Mouse (Mus musculus) testis, postnatal 14 days (tissue): Measurements from ENCODE around the gene Adamts8.

ENCODE experiments used
- DNase-seq: peaks from one replicate; pipeline ENCODE4 v3.0.0; 2021; ENCODE audit warnings: low spot score

The Adamts8 gene

GRCm38 (mm10) chr9:30922197-30922894 is 20.0 kb upstream of the Adamts8 start, which contains the start of gene Adamts15:
Gene Adamts15 (minus strand): TSS chr9:30922452.
- peak; percentile 60 for DNase-seq

- no peak for DNase-seq
These were observed 13.6 kb upstream of the Adamts8 start for GRCm38 (mm10) chr9:30928759-30929158.

GRCm38 (mm10) chr9:30932346-30932745 is 10.0 kb upstream of the Adamts8 start:
- DNase-seq: no peak

- no peak for DNase-seq
These were observed 7.5 kb upstream of the Adamts8 start for GRCm38 (mm10) chr9:30934827-30935226.

- no peak for DNase-seq
These were observed 5.5 kb upstream of the Adamts8 start for GRCm38 (mm10) chr9:30936674-30937438.

GRCm38 (mm10) chr9:30940328-30940727 is 2.0 kb upstream of the Adamts8 start:
- DNase-seq: peak; percentile 52

GRCm38 (mm10) chr9:30943341-30943740 is 979 bp downstream of the Adamts8 start:
- no peak for DNase-seq

GRCm38 (mm10) chr9:30944234-30944633 is 1.9 kb downstream of the Adamts8 start:
- no peak for DNase-seq

GRCm38 (mm10) chr9:30945276-30945675 is 2.9 kb downstream of the Adamts8 start:
- no peak for DNase-seq

- DNase-seq: no peak
These were observed 7.1 kb downstream of the Adamts8 start for GRCm38 (mm10) chr9:30949422-30949821.

GRCm38 (mm10) chr9:30949971-30950370 is 7.6 kb downstream of the Adamts8 start:
- DNase-seq: no peak

- DNase-seq: no peak
These were observed 8.2 kb downstream of the Adamts8 start for GRCm38 (mm10) chr9:30950592-30950991.

GRCm38 (mm10) chr9:30951461-30951860 is 9.1 kb downstream of the Adamts8 start:
- no peak for DNase-seq

GRCm38 (mm10) chr9:30953287-30953686 is 10.9 kb downstream of the Adamts8 start:
- no peak for DNase-seq

- DNase-seq: no peak
These were observed 12.9 kb downstream of the Adamts8 start for GRCm38 (mm10) chr9:30955246-30955645.

- no peak for DNase-seq
These were observed 21.4 kb downstream of the Adamts8 start for GRCm38 (mm10) chr9:30963780-30964179.

- no peak for DNase-seq
These were observed 22.3 kb downstream of the Adamts8 start for GRCm38 (mm10) chr9:30964685-30965084.

- DNase-seq: no peak
These were observed 24.5 kb downstream of the Adamts8 start for GRCm38 (mm10) chr9:30966881-30967280.

GRCm38 (mm10) chr9:30968130-30968529 is 25.8 kb downstream of the Adamts8 start:
- DNase-seq: no peak

GRCm38 (mm10) chr9:30970001-30970400 is 27.6 kb downstream of the Adamts8 start:
- no peak for DNase-seq

- no peak for DNase-seq
These were observed 29.6 kb downstream of the Adamts8 start for GRCm38 (mm10) chr9:30971967-30972366.

- no peak for DNase-seq
These were observed 34.1 kb downstream of the Adamts8 start for GRCm38 (mm10) chr9:30976339-30977023.

- no peak for DNase-seq
These were observed 38.1 kb downstream of the Adamts8 start for GRCm38 (mm10) chr9:30980467-30980866.
